Mouse (Mus musculus) olfactory bulb, adult 2 months (tissue): Measurements from ENCODE around the gene Srcin1.

Experiments
- CTCF ChIP-seq: fragments of 200-500 bp; IDR thresholded peaks from 2 replicates; pipeline ENCODE4 v1.5.1; 2012; ENCODE audit warnings: low read depth, mild to moderate bottlenecking, low read length, moderate library complexity; ENCODE audit not compliant: insufficient read depth
- POLR2A ChIP-seq: fragments of 200-500 bp; IDR thresholded peaks from 2 replicates; pipeline ENCODE4 v1.6.1; 2012; ENCODE audit warnings: mild to moderate bottlenecking, low read depth, low read length, moderate library complexity; ENCODE audit not compliant: insufficient read depth

DNA sequence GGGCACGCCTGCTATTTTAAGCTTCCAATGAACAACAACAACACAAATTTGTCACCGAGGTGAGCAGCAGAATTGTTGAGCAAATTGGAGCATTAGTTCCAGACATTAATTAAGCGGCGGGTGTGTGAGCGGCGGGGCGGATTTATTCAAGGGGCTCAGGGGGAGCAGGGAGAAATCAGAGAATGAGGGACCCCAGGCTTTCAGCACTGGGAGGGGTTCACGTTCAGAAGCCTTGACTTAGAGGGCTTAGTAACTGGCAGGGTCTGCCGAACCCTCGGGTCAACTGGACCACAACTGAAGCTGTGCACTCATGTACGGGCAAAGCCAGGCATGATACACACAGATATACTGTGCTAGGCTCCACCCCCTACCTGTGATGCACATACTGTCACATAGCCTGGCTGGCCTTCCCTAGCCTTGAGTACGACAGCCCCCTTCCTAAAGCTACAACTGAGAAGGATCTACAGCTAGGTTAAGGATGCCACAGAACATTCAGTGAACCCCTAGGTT, 38.4 kb downstream of the Srcin1 start:
- no peak for TF ChIP-seq CTCF
- no peak for TF ChIP-seq POLR2A
